Mouse (Mus musculus): ENCODE results near the gene Mdc1.

The Mdc1 gene

GRCm38 (mm10) chr17:35841076-35841950, at the start of gene Mdc1:
TSS of gene Mdc1 (plus strand) at chr17:35841515.
- DNase-seq (ENCODE audit: low spot score): peak; percentile 100

- no peak for DNase-seq (ENCODE audit: low spot score)
Measured at GRCm38 (mm10) chr17:35792837-35793236, 48.5 kb upstream of the Mdc1 start.

DNA sequence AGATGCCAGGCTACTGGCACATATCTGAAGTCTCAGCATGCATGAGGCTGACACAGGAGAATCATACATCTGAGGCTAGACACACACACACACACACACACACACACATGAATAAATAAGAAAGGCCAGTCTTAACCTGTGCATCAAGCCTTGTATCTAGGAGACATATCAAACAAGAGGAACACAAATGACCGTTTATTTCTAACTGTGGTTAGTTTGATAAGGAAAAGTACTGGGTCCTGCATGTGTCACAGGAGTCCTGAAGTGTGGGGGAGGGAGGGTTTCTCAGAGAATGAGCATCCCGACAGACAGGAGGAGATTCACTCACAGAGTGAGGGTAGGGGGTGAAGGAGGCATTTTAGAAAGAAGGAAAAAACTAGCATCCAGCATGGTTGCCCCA, 46.2 kb upstream of the Mdc1 start:
- DNase-seq (ENCODE audit: low spot score): no peak

- no peak for DNase-seq (ENCODE audit: low spot score)
Measured at GRCm38 (mm10) chr17:35795656-35796055, 45.7 kb upstream of the Mdc1 start.

- no peak for DNase-seq (ENCODE audit: low spot score)
Measured at GRCm38 (mm10) chr17:35796835-35797234, 44.5 kb upstream of the Mdc1 start.

DNA sequence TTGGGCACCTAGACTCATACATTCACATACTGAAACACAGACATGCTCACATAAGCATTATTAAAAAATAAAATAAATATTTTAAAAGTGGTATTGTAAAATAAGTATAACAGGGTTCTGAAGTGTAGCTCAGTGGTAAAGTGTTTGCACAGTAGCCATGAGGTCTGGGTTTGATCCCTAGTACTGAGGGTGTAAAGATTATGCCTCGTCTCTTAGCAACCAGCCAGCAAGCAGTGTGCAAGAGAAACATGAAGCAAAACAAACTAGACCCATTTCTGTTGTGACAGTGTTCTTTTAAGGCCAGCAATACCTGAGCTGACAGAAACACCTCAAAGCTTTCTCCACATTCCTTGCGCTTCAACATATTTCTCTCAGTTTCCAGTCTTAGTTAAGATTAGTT, 40.4 kb upstream of the Mdc1 start:
- DNase-seq (ENCODE audit: low spot score): no peak

DNA sequence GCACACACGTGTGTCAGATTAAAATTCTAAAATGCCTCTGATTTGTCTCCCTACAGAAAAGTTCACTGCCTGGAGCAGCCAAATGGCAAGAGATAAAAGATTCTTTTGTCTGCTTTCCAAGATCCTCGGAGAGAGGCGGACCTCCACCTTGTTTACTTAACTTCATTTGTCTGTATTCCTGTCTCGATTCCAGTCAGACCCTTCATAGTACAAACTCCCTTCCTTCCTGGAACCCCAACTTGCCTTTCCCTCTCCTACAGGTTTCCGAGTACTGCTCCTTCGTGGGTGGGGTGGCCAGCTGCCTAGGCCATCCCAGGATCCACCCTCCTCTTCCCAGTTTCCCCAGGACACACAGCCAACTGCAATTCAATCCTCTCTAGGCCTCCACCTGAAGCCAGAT, 38.3 kb upstream of the Mdc1 start:
- DNase-seq (ENCODE audit: low spot score): no peak

DNA sequence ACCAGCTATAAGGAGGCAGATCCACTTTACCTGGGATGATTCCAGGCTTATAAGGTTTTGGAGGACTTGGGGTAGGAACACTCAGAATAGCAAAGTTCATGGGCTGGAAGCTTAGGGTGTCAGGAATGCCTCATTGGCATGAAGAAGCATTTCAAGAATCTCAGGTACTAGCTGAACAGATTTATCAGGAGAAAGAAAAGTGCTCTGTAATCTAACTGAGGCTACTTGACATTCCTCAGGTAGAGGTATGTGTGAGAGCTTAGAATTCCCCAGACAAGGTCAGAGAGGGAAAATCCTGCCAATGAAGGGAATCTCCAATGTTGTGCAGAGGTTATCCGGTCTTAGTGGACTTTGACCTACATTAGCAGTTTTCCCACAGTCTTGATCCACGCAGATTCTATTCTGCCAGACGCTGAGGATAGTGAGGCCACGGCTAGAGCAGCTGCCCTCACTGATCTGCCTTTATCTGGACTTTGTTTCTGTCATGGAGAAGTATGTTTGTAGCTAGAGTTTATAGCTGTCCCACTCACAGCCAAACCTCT, 37.4 kb upstream of the Mdc1 start:
- no peak for DNase-seq (ENCODE audit: low spot score)

GRCm38 (mm10) chr17:35808073-35808472, 33.2 kb upstream of the Mdc1 start:
- no peak for DNase-seq (ENCODE audit: low spot score)

DNA sequence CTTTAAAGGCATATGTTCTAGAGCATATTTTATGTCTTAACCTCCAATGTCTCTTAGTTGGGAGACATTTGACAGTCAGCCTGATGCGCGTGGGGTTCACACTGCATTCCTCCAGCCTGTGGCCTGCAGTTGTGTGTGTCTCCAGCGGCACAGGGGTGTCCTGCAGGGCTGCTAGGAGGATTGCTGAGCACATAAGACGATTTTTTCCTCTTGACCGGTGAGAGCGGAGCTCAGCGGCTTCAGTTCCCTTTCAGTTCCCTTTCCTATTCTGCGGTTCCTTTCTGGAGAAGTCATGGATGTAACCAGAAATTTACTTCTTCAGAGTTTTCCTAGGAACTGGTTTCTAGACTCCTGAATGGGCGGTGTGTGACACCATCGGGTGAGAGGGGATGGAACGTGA, 31.9 kb upstream of the Mdc1 start:
- DNase-seq (ENCODE audit: low spot score): no peak

DNA sequence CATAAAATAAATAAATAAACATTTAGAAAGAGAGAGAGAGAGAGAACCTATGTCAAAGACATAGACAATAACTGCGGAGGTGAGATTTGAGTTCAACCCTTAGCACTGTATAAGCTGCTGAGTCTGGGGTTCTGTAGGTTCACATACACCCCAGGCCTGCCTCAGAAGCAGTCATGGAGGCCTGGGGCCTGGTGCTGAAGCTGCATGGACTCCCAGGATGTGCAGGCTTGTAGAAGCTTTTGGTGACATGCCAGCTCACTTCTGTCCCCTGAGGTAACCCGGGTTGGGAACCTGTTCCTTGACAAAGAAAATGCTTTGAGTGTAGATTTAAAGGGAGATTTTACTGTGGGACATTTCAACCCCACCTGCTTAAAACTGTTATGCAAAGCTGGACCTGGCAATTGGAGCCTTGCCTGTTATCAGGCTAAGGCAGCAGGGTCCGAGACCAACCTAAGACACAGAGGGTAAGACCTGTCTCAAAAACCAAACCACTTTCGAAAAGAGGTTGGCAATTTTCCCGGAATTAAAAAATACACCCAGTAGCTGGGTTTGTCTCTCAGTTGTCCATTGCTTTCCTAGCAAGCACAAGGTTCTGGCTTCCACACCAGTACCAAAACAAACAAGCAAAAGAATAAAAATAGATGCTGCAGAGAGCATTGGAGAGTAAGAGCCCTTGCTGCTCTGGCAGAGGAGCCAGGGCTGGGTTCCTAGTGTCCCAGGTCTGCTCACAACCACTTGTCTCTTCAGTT, 30.2 kb upstream of the Mdc1 start:
- no peak for DNase-seq (ENCODE audit: low spot score)

GRCm38 (mm10) chr17:35812307-35812706, 29.0 kb upstream of the Mdc1 start:
- no peak for DNase-seq (ENCODE audit: low spot score)

DNA sequence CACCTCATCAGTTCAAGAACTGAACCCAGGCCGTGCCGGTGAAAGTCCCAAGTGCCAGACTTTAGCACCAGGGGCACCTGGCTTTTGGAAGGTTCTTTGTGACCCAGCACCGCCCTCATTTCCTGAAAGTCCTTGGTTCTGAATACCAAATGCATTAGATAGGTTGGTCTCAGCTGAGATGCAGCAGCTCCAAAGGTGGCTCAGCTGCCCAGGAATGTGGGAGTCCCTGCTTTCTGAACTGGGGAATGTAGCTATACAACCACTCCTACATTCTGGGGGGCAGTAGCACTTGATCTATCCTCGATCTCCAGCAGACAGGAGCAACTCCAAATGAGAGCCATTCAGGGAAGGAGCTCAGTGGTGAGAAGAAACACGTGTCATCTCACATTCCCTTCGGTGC, 28.6 kb upstream of the Mdc1 start:
- no peak for DNase-seq (ENCODE audit: low spot score)

DNA sequence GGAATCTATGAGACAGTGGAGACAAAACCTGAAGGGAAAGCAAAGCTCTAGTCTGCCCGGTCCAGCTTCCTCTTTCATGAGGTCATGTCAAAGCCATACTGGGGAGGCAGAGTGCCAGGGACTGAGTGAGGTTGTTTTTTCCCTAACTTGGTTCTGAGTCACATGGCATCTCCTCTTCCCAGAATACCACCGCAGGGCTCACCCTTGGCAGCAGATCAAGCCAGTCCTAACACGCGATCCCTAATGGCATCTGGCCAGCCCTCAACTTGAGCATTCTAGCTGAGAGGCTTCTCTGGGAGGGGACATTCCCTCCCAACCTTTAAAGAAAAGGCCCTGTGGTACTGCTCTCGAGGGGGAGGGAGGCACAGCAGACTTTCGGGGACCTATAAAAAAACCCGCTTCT, 28.1 kb upstream of the Mdc1 start:
- peak; percentile 85 for DNase-seq (ENCODE audit: low spot score)

DNA sequence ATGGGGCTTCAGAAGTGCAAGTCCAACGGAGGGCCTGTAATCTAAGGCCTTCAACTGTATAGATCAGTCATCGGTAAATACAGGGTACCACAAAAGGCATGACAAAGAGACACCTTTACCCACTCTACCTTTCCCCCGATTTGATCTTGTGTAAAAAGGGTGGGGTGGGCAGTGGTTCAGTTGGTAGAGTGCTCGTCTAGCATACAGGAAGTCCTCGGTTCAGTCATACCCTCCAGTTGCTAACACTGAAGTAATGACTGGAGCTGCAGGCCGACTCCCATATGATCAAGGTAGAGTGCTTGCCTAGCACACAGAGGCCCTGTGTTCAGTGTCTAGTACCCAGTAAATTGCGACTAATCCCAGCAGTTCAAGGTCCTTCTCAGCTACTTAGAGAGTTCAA, 27.7 kb upstream of the Mdc1 start:
- DNase-seq (ENCODE audit: low spot score): no peak

DNA sequence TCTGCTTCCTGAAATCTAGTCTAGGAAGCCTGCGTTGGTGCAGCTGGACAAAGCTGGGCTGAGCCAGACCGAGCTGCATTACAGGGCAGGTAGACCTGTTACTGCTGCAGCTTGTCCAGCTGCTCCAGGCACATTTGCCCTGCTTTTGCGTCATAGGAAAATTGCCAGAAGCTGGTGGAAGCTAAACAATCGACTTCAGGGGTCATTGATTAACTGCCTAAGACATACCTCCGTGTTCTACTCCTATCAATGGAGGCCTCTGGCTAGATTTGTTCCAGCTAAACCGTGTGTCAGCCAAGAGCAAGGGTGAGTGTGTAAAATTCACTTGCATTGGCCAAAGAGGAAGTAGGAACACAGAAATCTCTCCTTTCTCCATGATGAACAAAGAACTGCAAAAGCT, 26.6 kb upstream of the Mdc1 start:
- no peak for DNase-seq (ENCODE audit: low spot score)

DNA sequence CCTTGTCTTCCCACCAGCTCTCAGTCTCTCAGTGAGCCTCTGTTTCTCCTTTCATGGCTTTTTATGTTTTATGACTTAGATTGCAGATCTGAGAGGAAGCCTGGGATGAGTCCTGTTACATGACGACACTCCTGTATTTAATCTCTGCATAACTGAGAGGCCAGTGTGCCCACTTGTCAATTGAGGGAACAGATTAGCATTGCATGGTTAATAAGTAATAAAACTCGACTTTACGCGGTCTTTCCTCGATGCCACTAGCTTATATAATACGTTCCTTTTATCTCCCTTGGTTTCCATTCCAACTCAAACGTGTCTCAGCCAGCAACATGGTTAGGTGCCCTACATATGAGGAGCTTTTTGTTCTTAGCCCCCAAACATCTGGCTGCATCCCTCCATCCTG, 25.5 kb upstream of the Mdc1 start:
- DNase-seq (ENCODE audit: low spot score): no peak

DNA sequence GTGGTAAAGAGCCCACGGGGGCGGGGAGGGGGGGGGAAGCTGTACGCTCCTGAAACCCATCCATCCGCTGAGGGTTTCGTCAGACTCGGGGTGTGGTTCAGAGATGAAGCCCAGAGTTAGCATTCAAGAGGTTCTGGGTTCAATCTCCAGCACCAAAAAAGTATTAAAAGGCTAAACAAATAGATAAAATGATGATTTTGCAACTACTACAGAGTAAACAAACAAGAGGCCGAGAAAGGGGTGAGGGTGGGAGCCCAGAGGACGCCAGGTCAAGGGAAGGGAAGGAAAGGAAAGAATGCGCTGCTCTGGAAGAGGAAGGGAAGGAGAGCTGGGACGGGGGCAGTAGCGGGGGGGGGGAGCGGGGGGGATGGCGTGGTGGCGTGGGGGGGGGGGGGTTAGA, 24.6 kb upstream of the Mdc1 start:
- no peak for DNase-seq (ENCODE audit: low spot score)

DNA sequence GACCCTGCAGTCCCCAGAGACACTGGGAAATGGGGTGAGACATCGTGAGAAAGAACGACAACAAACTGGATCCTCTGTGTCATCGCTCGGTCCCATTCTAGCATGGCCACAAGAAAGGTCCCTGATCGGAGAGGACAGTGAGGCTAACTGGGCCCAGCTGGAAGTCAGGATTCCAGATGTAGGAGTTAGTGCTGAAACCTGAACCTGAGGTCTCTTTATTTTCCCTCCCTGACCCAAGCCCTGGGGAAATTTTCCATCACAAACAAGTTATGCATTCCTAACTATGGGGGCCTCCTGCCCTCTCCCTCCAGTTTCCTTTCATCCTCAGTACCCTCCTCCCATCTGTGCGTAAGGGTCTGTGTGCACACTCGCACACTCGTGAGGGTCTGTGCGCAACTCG, 24.1 kb upstream of the Mdc1 start:
- DNase-seq (ENCODE audit: low spot score): no peak

DNA sequence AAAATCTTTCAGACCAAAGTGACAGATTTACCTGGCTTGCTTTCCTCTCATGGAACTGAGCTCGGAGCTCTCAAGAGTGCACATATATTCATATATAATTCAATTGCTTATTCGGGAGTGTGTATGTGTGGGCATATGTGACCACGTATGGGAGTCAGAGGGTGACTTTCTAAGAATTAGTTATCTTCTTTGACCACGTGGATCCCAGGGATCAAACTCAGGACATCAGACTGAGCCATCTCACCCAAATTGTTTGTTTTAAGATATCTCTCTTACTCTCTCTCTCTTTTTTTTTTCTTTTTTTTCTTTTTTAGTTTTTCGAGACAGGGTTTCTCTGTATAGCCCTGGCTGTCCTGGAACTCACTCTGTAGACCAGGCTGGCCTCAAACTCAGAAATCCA, 21.2 kb upstream of the Mdc1 start:
- no peak for DNase-seq (ENCODE audit: low spot score)

DNA sequence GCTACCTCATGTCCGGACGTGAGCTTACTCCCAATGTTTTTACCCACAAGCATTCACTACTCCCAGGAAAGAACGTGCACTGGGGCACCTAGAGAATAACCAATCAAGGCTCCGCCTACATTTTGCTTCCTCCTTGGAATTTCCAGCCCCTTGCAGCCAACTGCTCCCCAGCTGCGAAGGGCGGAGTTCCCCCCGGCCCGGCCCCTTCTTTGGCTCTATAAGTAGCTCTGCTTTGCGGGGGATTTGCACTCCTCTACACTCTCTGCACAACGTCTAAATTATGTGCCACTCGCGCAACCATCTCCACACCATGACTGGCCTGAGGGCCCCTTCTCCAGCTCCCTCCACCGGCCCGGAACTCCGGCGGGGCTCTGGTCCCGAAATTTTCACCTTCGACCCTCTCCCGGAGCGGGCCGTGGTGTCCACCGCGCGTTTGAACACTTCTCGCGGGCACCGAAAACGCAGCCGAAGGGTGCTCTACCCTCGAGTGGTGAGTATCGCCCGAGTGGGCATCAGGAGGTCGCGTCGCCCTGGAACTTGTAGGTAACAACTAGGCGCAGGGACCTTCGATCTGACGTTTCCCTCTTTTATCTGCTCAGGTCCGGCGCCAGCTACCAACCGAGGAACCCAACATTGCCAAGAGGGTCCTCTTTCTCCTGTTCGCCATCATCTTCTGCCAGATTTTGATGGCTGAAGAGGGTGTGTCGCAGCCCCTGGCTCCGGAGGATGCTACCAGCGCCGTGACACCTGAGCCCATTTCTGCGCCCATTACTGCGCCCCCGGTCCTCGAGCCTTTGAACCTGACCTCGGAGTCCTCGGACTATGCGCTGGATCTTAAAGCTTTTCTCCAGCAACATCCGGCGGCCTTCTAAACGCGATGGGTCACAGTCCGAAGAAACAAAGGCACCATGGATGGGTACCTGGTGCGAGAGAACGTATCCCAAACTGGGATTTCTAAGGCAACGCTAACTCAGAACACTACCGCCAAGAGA, 19.6 kb upstream of the Mdc1 start, which contains the start of gene Ier3:
Gene Ier3, plus strand, starts transcription at position 246 of the 992 bp plus-strand sequence.
- peak; percentile 65 for DNase-seq (ENCODE audit: low spot score)

DNA sequence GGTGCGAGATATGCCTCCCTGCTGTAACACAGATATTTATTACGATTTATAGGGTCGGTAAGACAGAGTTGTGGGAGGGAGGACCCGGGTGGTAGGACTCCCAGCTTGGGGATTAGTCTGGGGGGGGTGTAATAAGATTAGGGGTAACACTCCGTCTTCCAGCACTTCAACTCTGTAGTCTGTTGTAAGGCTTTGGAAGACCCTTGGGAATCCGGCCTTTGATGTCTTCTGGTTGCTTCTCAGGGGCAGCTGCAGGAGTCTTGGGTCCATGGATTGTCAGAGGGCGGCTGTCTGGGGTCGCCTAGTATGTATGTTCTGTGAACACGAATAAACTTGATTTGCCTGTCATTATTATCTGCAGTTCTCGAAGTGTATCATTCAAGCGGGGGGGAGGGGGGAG, 18.8 kb upstream of the Mdc1 start:
- no peak for DNase-seq (ENCODE audit: low spot score)

Measured in layer of hippocampus, adult 11-12 months (tissue).